Mouse (Mus musculus) Muller cell, postnatal 12 days (primary cell): ENCODE measurements around the gene Svs4.
"Not testable (repeated sequence)": the region's sequence is repeated elsewhere in the genome, so short reads cannot be mapped to it uniquely, and the experiment has no call there.

Experiments used
- DNase-seq: peaks from one replicate; pipeline ENCODE4 v3.0.0-alpha.2; 2015; ENCODE audit errors: inconsistent ontology term

Svs4 gene

GRCm38 (mm10) chr2:164278359-164278758, at the start of gene Svs4:
TSS of gene Svs4 (minus strand) at chr2:164278459.
- no peak for DNase-seq

GRCm38 (mm10) chr2:164320983-164321382, 42.7 kb upstream of the Svs4 start:
- no peak for DNase-seq

- DNase-seq = not testable (repeated sequence)
Observed at GRCm38 (mm10) chr2:164316451-164316850, 38.2 kb upstream of the Svs4 start, which contains the start of gene Svs6. TSS of gene Svs6 (plus strand) at chr2:164316751.

GRCm38 (mm10) chr2:164315460-164315859, 37.2 kb upstream of the Svs4 start:
- DNase-seq = not testable (repeated sequence)

DNA sequence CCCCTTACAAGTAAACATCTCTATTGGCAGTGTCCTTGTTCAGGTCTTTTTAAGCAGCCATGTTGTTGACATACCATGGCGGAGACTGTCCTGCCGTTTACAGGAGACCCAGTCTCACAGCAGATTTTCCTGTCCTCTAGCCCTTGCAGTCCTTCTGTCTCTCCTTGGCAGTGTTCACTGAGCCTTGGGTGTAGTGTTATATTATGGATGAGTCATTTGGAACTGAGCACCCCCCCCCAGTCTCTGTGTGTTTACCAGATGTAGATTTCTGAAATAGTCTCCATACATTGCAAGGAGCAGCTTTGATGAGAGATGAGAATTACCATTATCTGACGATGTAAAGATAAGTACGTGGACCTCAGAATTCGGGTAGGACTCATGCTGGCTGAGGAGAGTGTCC, 34.3 kb upstream of the Svs4 start:
- DNase-seq = no peak

GRCm38 (mm10) chr2:164288968-164289367, 10.7 kb upstream of the Svs4 start, which contains the start of gene Svs3a:
TSS of gene Svs3a (plus strand) at chr2:164289268.
- not testable (repeated sequence) for DNase-seq

- DNase-seq = not testable (repeated sequence)
Observed at GRCm38 (mm10) chr2:164256540-164256939, 21.7 kb downstream of the Svs4 start, which contains the start of gene Svs3b. TSS of gene Svs3b (minus strand) at chr2:164256640.

GRCm38 (mm10) chr2:164238366-164238765, 39.9 kb downstream of the Svs4 start, which contains the start of gene Svs2:
TSS of gene Svs2 (minus strand) at chr2:164238466.
- DNase-seq = no peak

DNA sequence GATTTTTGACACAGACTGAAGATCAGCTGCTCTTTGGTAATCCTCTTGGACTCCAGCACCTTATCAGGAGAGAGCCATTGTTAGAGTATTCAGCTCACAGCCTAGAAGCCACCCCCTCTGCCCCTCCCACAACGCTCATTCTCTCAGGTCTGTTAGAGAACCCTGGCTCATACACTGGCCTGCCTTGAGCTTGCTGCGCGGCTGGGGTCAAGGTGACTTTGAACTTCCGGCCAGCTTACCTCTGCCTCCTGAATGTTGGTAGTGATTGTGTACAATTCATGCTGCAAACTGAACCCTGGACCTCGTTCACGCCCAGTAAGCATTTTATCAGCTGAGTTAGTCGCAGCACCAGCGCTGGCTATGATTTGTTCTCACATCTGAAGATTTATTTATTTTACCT, 45.6 kb downstream of the Svs4 start:
- DNase-seq = no peak

DNA sequence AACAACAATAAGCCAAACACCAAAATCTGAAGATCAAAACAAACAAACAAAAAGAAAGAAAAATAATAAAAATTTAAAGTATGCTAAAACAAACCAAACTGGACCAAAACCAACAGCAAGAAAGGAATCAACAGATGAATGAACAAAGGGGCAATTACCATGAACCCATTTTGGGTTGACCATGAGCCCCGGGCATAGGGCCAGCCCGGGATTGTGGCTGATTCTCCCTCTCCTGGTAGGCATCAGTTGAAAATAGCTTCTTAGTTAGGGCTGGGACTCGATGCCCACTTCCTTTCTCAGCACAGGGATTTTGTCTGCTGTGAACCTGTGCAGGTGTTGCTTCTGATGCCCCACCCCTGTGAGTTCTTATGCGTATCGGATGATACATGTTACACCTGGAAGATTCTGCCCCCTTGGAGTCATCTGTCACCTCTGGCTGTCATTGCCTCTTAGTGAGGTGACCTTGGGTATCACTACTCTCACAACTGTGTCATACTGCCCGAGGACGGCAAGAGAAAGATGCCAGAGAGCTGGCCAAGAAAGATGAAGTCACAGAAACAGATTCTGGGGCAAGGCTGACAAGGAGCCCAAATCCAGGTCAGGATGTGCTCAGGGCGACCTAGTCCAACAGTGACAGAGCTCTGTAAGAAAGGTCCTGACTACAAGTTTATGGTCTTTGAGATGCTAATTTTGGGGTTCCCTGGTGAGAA, 49.7 kb downstream of the Svs4 start:
- peak; percentile 90 for DNase-seq
